Mouse (Mus musculus) small intestine, adult 2 months (tissue): Measurements from ENCODE around the gene Adprm.

ENCODE experiments used
- CTCF ChIP-seq: fragments of 200-500 bp; IDR thresholded peaks from 2 replicates; pipeline ENCODE4 v1.5.1; 2012; ENCODE audit warnings: low read depth, mild to moderate bottlenecking, control low read depth, inconsistent platforms, low read length, moderate library complexity, mixed read lengths; ENCODE audit not compliant: insufficient replicate concordance, insufficient read length; ENCODE audit errors: extremely low read depth
- POLR2A ChIP-seq: fragments of 200-500 bp; IDR thresholded peaks from 2 replicates; pipeline ENCODE4 v1.6.1; 2012; ENCODE audit warnings: low read depth, mild to moderate bottlenecking, control low read depth, inconsistent platforms, low read length, moderate library complexity

DNA sequence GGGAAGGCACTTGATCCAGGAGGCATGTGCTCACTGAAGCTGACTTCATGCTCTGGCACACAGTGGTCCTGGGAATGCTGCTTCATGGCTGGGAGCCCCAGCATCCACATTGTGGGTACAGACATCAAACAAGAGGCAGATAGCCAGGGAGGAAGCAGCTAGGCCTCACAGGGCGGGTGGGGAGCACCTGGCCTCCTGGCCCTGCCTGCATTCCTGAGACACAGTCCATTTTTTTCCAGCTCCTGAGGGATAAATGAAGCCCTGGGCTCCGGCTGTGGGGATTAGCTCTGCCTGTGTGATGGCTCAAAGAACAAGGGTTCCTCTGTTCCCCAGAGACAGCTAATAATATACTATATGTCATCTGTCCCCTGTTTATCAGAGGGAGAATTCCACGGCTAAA, 22.6 kb upstream of the Adprm start:
- TF ChIP-seq CTCF (no peak), POLR2A (no peak)
